Mouse (Mus musculus) forebrain, embryonic 16.5 days (tissue): ENCODE results near the gene Atp5f1. TPM values are rescaled to one million over a fixed set of nuclear protein-coding genes. Genes with fewer than 3 reads are reported as not detected.

Experiments used
- ATAC-seq: fragments of 200-750 bp; cut with Nextera tagmentation; 2 replicates; pipeline ENCODE4 v1.8.0; 2017; ENCODE audit warnings: mild to moderate bottlenecking, moderate library complexity
- H3K27ac ChIP-seq: fragments of 300-500 bp; sonication (generic); 2 replicates; pipeline ENCODE4 v1.5.1; 2014; ENCODE audit warnings: low read length, control low read depth
- H3K27me3 ChIP-seq: fragments of 300-500 bp; sonication (generic); replicated peaks from 2 replicates; pipeline ENCODE4 v1.6.1; 2014; ENCODE audit warnings: low read length; ENCODE audit not compliant: control insufficient read depth, insufficient read depth
- H3K36me3 ChIP-seq: fragments of 300-500 bp; sonication (generic); 2 replicates; pipeline ENCODE4 v1.6.1; 2014; ENCODE audit not compliant: control insufficient read depth, insufficient read depth
- H3K4me1 ChIP-seq: fragments of 300-500 bp; sonication (generic); replicated peaks from 2 replicates; pipeline ENCODE4 v1.6.1; 2014; ENCODE audit warnings: low read length; ENCODE audit not compliant: control insufficient read depth, insufficient read depth
- H3K4me2 ChIP-seq: fragments of 300-500 bp; sonication (generic); 2 replicates; pipeline ENCODE4 v1.6.1; 2014; ENCODE audit warnings: mild to moderate bottlenecking, low read length, control low read depth
- H3K4me3 ChIP-seq: fragments of 300-500 bp; sonication (generic); replicated peaks from 2 replicates; pipeline ENCODE4 v1.5.1; 2014; ENCODE audit warnings: mild to moderate bottlenecking, low read length, control low read depth
- H3K9ac ChIP-seq: fragments of 300-500 bp; sonication (generic); replicated peaks from 2 replicates; pipeline ENCODE4 v1.6.1; 2014; ENCODE audit warnings: low read depth, low read length, control low read depth
- H3K9me3 ChIP-seq: fragments of 300-500 bp; sonication (generic); 2 replicates; pipeline ENCODE4 v1.6.1; 2016; ENCODE audit warnings: low read length; ENCODE audit not compliant: control insufficient read depth
- WGBS: fragments of 180-500 bp; shearing (Covaris S2); extraction: QIAGEN DNeasy Blood & Tissue Kit; methylation state at CpG from one replicate; pipeline ENCODE4 v1.1.7; 2014; 5-methylcytosine and 5-hydroxymethylcytosine counted together
- polyA plus RNA-seq: library from polyadenylated mRNA; unstranded; fragments of >200 nt; fragmentation: Nextera tagmentation; extraction: Ambion mirVana; gene quantifications from 2 replicates; pipeline ENCODE4 v1.2.1, GENCODE M21; 2015

The Atp5f1 gene
- polyA plus RNA-seq, 1 experiment from 2014 or later, result 482 TPM

DNA sequence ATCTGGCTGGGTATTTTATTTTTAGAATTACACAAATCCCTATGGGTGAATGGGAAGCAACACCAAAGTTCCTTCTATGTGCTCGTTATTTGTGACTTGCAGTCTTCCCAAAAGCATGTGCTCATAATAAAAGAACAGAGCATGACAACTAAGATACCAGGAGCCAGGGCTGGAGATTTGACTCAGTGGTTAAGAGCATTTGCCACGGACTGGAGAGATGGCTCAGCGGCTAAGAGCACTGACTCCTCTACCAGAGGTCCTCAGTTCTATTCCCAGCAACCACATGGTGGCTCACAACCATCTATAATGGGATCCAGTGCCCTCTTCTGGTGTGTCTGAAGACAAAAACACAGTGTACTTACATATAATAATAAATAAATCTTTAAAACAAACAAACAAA, 63.1 kb downstream of the Atp5f1 start:
- no peak overlapping the region for H3K4me3 ChIP-seq
- H3K9me3 ChIP-seq, result no peaks in the 10 kb centered on the region
- H3K36me3 ChIP-seq, result no peaks in the 10 kb centered on the region
- H3K4me1 ChIP-seq, result no peaks in the 10 kb centered on the region
- H3K27ac ChIP-seq, result no peak overlapping the region
- H3K4me2 ChIP-seq, result no peak overlapping the region
- H3K9ac ChIP-seq, result no peak overlapping the region
- 76% methylated on average over 3 of the region's 3 CpGs for WGBS
- ATAC-seq, result no peak
- no peaks in the 10 kb centered on the region for H3K27me3 ChIP-seq

DNA sequence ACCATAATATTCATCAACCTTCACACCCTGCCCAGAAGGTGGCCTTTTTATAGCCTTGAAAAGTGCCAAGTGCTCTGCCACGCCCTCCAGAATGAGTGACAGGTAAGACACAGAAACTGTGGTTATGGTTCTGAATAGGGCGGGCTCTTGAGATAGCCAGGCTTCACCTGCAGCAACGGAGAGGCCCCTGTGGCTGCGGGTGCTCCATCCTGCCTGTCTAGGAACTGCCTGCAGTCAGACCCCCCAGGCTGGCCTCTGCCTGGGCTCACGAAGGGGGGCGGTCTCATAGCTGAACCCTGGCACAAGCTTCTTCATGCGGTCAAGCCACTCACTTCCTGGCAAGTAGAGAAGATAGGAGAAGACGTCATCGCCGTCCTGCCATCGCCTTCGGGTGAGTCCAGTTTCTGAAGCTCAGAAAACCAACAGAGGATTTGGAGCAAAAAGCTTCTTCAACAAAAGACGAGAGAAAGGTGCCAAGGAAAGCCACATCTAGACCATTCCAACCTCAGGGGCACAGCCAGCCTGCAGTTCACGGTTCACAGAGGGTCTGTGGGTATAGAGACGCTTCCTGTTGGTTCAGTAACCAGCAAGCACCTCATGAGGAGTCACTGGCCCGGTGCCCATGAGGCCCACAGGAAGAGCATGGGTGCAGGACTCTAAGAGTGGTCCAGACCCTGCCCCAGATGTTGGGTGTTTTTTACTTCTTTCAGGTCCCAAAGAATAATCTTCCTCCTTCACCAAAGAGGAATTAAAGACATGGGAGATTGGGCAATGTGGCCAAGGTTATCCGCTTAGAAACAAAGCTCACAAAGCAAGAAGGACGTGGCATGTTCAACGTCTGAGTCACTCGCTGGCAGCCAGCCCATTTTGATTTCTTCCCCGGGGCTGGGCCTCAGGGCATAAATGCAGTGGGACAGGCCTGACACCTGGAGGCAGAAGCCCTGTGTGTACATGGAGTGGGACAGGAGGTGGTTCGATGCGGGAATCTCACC, 65.0 kb downstream of the Atp5f1 start:
- Histone ChIP-seq H3K4me3 (no peak overlapping the region), H3K9me3 (no peaks in the 10 kb centered on the region), H3K4me1 (no peaks in the 10 kb centered on the region), H3K27ac (no peak overlapping the region), H3K27me3 (no peaks in the 10 kb centered on the region), H3K4me2 (no peak overlapping the region), H3K36me3 (no peaks in the 10 kb centered on the region), H3K9ac (no peak overlapping the region)
- WGBS, result 75% methylated on average over 23 of the region's 23 CpGs
- ATAC-seq, result peak; percentile 44; the same call in 1 of the 2 replicates

DNA sequence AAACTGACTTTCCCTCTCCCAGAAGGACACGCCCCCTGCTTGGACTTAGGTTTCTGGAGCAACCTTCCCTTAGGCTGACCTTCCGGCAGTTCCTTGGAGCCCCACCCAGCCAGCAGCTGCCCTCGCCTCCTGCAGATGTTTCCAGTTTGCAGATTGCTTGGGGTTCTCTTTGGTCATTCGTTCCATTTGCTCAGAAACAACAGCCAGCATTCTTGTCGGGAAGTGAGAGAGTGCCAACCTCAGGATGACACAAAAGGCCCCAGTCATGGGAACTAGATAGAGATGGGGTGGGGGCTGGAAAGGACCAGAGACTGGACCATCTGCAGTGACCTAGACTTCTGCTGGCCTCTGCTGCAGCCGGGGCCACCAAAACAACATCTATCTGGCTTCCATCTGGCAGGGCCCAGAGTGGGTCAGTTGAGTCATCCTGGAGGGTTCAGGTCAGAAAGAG, 65.9 kb downstream of the Atp5f1 start:
- H3K36me3 ChIP-seq, result no peaks in the 10 kb centered on the region
- no peak overlapping the region for H3K4me2 ChIP-seq
- no peaks in the 10 kb centered on the region for H3K27me3 ChIP-seq
- H3K9me3 ChIP-seq, result no peaks in the 10 kb centered on the region
- ATAC-seq, result no peak
- H3K27ac ChIP-seq, result no peak overlapping the region
- H3K9ac ChIP-seq, result no peak overlapping the region
- WGBS, result 80% methylated on average over 6 of the region's 6 CpGs
- no peaks in the 10 kb centered on the region for H3K4me1 ChIP-seq
- H3K4me3 ChIP-seq, result no peak overlapping the region

Other genes with a start within 250 kb of the Atp5f1 start
- gene Rap1a, start 158.8 kb downstream of the Atp5f1 start, polyA plus RNA-seq, result 67.7 and 87.5 TPM in 2 replicates
- 0.11 TPM in 1 of 2 replicates, not detected in the other for gene Adora3, start 89.2 kb downstream of the Atp5f1 start, polyA plus RNA-seq
- 0.58 TPM in 1 of 2 replicates, not detected in the other for gene Tmigd3, start 89.2 kb downstream of the Atp5f1 start, polyA plus RNA-seq
- 0.34 TPM in 1 of 2 replicates, not detected in the other for gene I830077J02Rik, start 27.4 kb downstream of the Atp5f1 start, polyA plus RNA-seq
- 111 and 118 TPM in 2 replicates for gene Wdr77, start 730 bp downstream of the Atp5f1 start, polyA plus RNA-seq
- gene Ovgp1, start 13.6 kb upstream of the Atp5f1 start, polyA plus RNA-seq, result 3.8 and 3.9 TPM in 2 replicates
- gene Pifo, start 54.5 kb upstream of the Atp5f1 start, polyA plus RNA-seq, result 3.4 and 3.6 TPM in 2 replicates
- not detected in 2 replicates for gene Chil5, start 72.7 kb upstream of the Atp5f1 start, polyA plus RNA-seq
- gene Chia1, start 153.1 kb upstream of the Atp5f1 start, polyA plus RNA-seq, result 0.57 TPM in 2 replicates
- 0.27 TPM in 1 of 2 replicates, not detected in the other for gene Chil3, start 207.5 kb upstream of the Atp5f1 start, polyA plus RNA-seq